Mouse (Mus musculus) cerebellum, adult 18-20 months (tissue): ENCODE results near the gene Tmprss9.
A peak's percentile ranks its signal among the peaks of the same experiment; 100 is the strongest.

ENCODE experiments used
- DNase-seq, 2 experiments: peaks; one replicate each; pipeline ENCODE4 v3.0.0; 2021

The Tmprss9 gene

GRCm38 (mm10) chr10:80915736-80916135, 44.1 kb downstream of the Tmprss9 start:
- no peak for DNase-seq

GRCm38 (mm10) chr10:80917336-80917778, 45.7 kb downstream of the Tmprss9 start:
- peak in 1 of 2 experiments; percentile 42 for DNase-seq

GRCm38 (mm10) chr10:80917779-80918434, 46.3 kb downstream of the Tmprss9 start, which contains the start of gene Lmnb2:
TSS of gene Lmnb2 (minus strand) at chr10:80918245.
- peak; percentile 87 to 89 for DNase-seq

GRCm38 (mm10) chr10:80921923-80922322, 50.3 kb downstream of the Tmprss9 start:
- DNase-seq = peak in 1 of 2 experiments; percentile 7

GRCm38 (mm10) chr10:80925472-80925871, 53.8 kb downstream of the Tmprss9 start:
- no peak for DNase-seq

- peak; percentile 93 to 97 for DNase-seq
Observed at GRCm38 (mm10) chr10:80928586-80929298, 57.1 kb downstream of the Tmprss9 start.

GRCm38 (mm10) chr10:80929299-80930226, 57.9 kb downstream of the Tmprss9 start, which contains the start of gene Gadd45b:
TSS of gene Gadd45b (plus strand) at chr10:80930073.
- peak; percentile 98 to 99 for DNase-seq

- DNase-seq = peak; percentile 67 to 70
Observed at GRCm38 (mm10) chr10:80930361-80931152, 58.9 kb downstream of the Tmprss9 start.

GRCm38 (mm10) chr10:80931153-80931671, 59.6 kb downstream of the Tmprss9 start:
- DNase-seq = peak; percentile 54 to 55

GRCm38 (mm10) chr10:80931695-80932094, 60.0 kb downstream of the Tmprss9 start:
- peak in 1 of 2 experiments; percentile 42 for DNase-seq

- peak in 1 of 2 experiments; percentile 26 for DNase-seq
Observed at GRCm38 (mm10) chr10:80932206-80932605, 60.6 kb downstream of the Tmprss9 start.

- DNase-seq = peak in 1 of 2 experiments; percentile 14
Observed at GRCm38 (mm10) chr10:80932700-80933420, 61.2 kb downstream of the Tmprss9 start.

GRCm38 (mm10) chr10:80933421-80933979, 61.9 kb downstream of the Tmprss9 start:
- peak in 1 of 2 experiments; percentile 17 for DNase-seq

GRCm38 (mm10) chr10:80934136-80934985, 62.7 kb downstream of the Tmprss9 start:
- peak in 1 of 2 experiments; percentile 18 for DNase-seq

- no peak for DNase-seq
Observed at GRCm38 (mm10) chr10:80935241-80935640, 63.6 kb downstream of the Tmprss9 start.

GRCm38 (mm10) chr10:80935698-80936097, 64.0 kb downstream of the Tmprss9 start:
- no peak for DNase-seq

GRCm38 (mm10) chr10:80936135-80936809, 64.6 kb downstream of the Tmprss9 start:
- DNase-seq = peak; percentile 64 to 76

- DNase-seq = no peak
Observed at GRCm38 (mm10) chr10:80936810-80937164, 65.1 kb downstream of the Tmprss9 start.

GRCm38 (mm10) chr10:80937646-80938045, 66.0 kb downstream of the Tmprss9 start:
- no peak for DNase-seq
